Mouse (Mus musculus) hindbrain, embryonic 15.5 days (tissue): Measurements from ENCODE around the gene Fgf3. TPM values are rescaled to one million over a fixed set of nuclear protein-coding genes. Genes with fewer than 3 reads are reported as not detected.
A peak's percentile ranks its signal among the peaks of the same experiment; 100 is the strongest.

Experiments used
- ATAC-seq: fragments of 200-750 bp; cut with Nextera tagmentation; 2 replicates; pipeline ENCODE4 v1.8.0; 2017; ENCODE audit warnings: low read depth, moderate number of reproducible peaks, moderate TSS enrichment; ENCODE audit not compliant: low FRiP score
- H3K27ac ChIP-seq: fragments of 300-500 bp; sonication (generic); replicated peaks from 2 replicates; pipeline ENCODE4 v1.5.1; 2015; ENCODE audit warnings: mild to moderate bottlenecking, inconsistent platforms
- H3K27me3 ChIP-seq: fragments of 300-500 bp; sonication (generic); 2 replicates; pipeline ENCODE4 v1.6.1; 2015; ENCODE audit warnings: control low read depth, inconsistent platforms
- H3K36me3 ChIP-seq: fragments of 300-500 bp; sonication (generic); 2 replicates; pipeline ENCODE4 v1.6.1; 2015; ENCODE audit warnings: control low read depth, inconsistent platforms
- H3K4me1 ChIP-seq: fragments of 300-500 bp; sonication (generic); replicated peaks from 2 replicates; pipeline ENCODE4 v1.6.1; 2015; ENCODE audit warnings: control low read depth, inconsistent platforms
- H3K4me2 ChIP-seq: fragments of 300-500 bp; sonication (generic); 2 replicates; pipeline ENCODE4 v1.6.1; 2015; ENCODE audit warnings: moderate library complexity, mild to moderate bottlenecking, inconsistent platforms
- H3K4me3 ChIP-seq: fragments of 300-500 bp; sonication (generic); 2 replicates; pipeline ENCODE4 v1.5.1; 2015; ENCODE audit warnings: mild to moderate bottlenecking, inconsistent platforms
- H3K9ac ChIP-seq: fragments of 300-500 bp; sonication (generic); 2 replicates; pipeline ENCODE4 v1.6.1; 2015; ENCODE audit warnings: inconsistent platforms
- H3K9me3 ChIP-seq: fragments of 300-500 bp; sonication (generic); 2 replicates; pipeline ENCODE4 v1.6.1; 2016; ENCODE audit warnings: control low read depth, inconsistent platforms
- WGBS: fragments of 180-500 bp; shearing (Covaris S2); methylation state at CpG from one replicate; pipeline ENCODE4 v1.1.7; 2015; 5-methylcytosine and 5-hydroxymethylcytosine counted together
- polyA plus RNA-seq: library from polyadenylated mRNA; unstranded; fragments of >200 nt; fragmentation: Nextera tagmentation; extraction: Ambion mirVana; gene quantifications from 2 replicates; pipeline ENCODE4 v1.2.1, GENCODE M21; 2015

Gene Fgf3
- 18.4 and 35.8 TPM in 2 replicates for polyA plus RNA-seq

DNA sequence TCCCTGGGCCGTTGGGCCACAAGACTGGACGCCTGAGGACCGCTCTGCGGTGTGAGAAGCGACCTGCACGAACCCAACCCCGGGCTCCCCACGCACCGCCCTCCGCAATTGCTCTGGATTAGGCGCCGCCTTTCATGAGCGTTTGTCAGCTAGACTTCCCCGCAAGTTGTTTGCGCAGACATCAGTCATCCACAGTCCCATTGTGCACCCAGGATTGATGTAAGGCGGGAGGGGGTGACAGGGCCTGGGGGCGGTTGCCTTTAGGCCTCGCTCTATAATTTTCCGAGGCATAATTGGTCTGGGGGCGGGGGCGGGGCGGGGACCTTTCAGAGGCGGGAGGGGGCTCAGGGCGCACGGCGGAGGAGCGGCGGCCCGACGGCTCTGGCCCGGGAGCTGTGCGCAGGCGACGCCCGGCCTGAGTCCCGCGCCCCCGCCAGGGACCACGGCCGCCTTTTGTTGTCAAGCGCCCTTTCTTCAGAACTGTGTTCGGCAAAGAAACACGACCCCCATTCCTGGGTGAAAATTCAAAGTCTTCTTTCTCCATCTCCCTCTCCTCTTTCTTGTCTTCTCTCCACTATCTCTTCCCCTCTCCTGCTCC lies at the start of gene Fgf3:
Gene Fgf3, plus strand, starts transcription at position 193 of the 598 bp plus-strand sequence.
- Histone ChIP-seq H3K4me1 (peaks cover 21% of the 10 kb centered on the region), H3K4me3 (peak within 1 kb of the TSS; percentile 48), H3K27me3 (peaks cover 67% of the 10 kb centered on the region), H3K9ac (peak within 1 kb of the TSS; percentile 43), H3K9me3 (no peaks in the 10 kb centered on the region), H3K36me3 (no peaks in the 10 kb centered on the region), H3K27ac (peak within 1 kb of the TSS; percentile 25), H3K4me2 (peak within 1 kb of the TSS; percentile 80)
- ATAC-seq, result 0 out of 2 replicates have a peak, but pooled peaks have one; percentile 23
- WGBS, result under 1% methylated on average over 43 of the region's 43 CpGs

DNA sequence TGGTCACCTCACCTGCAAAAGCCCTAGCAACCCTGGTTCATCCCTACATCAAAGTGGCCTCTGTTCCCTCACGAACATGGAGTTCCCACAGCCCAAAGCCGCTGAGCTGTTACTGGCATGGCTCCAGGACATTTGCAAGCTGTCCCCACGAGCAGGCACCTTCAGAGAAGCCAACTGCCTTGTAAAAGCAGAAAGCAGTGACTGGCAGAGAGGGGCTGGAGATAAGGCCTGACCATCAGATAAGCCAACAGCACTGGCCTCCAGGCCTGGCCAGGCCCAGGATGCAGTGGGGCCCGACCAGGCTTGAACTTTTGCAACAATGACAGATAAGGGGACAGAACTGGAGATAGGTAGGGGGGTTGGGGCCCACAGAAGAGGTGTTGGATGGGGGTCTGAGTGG lies 49.3 kb upstream of the Fgf3 start:
- H3K9me3 ChIP-seq, result no peaks in the 10 kb centered on the region
- H3K9ac ChIP-seq, result no peak overlapping the region; the same call in 1 of the 2 replicates
- H3K27ac ChIP-seq, result no peak overlapping the region
- 49% methylated on average over 4 of the region's 4 CpGs for WGBS
- ATAC-seq, result no peak
- H3K4me3 ChIP-seq, result no peak overlapping the region
- H3K36me3 ChIP-seq, result no peaks in the 10 kb centered on the region
- H3K27me3 ChIP-seq, result no peaks in the 10 kb centered on the region
- H3K4me2 ChIP-seq, result no peak overlapping the region
- H3K4me1 ChIP-seq, result no peaks in the 10 kb centered on the region

DNA sequence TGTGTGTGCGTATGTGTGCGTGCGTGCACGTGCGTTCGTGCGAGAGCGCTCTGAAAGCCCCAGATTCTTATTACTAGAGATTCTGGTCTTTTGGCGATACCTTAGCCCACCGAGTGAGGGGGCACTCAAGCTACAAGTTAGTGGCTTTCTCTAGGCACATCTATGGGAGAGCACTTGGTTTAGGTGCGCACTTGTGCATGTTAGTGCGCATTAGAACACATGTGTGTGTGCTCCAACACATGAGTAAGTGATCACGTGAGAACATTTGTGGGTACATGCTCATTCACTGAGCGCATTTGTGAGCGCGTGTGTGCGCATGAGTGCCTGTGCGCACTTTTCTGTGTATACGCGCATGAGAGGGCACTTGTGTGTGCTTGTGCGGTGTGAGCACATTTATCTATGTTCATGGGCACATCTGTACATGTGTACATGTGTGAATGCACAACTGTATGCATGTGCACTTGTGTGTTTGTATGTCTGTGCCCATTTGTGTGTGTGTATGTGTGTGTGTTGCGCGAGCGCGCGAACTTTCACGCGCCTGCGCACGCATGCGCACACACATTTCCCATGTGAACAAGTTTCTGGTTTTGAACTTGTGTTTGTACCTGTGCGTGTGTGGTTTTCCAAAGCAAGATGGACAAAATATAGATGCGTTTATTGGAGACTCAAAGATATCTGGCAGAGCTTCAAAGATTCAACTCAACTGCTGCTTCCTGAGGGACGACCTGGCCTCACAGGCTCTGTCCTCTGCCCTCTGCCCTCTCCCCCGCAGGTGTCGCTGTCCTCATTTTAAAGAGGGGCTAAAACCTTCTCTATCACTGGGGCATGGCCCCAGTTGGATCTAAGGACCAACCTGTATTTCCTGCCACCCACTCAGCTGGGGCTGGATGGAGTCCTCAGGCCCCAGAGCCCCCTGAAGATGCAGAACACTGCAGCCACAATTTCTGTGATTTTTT lies 48.0 kb upstream of the Fgf3 start:
- Histone ChIP-seq H3K4me3 (peak overlapping the region; percentile 28), H3K27ac (no peak overlapping the region), H3K4me2 (peak overlapping the region; percentile 49), H3K9ac (no peak overlapping the region), H3K36me3 (no peaks in the 10 kb centered on the region), H3K9me3 (no peaks in the 10 kb centered on the region), H3K4me1 (no peaks in the 10 kb centered on the region), H3K27me3 (no peaks in the 10 kb centered on the region)
- 49% methylated on average over 36 of the region's 36 CpGs for WGBS
- ATAC-seq, result peak; percentile 42; the same call in 1 of the 2 replicates

DNA sequence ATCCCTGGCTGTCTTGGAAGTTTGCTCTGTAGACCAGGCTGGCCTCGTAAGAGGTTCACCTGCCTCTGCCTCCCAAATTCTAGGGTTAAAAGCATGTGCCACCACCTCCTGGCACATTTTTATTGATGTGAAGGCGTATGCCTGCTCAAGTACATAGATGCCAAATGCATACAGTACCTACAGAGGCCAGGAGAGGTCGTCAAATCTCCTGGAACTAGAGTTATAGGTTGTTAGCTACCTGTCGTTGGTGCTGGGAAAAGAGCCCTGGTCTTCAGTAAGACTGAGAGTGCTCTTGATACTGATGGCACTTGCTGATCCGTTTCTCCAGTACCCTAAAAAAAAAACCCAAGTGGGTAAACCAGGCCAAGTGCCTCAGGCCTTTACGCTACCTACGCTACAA lies 46.5 kb upstream of the Fgf3 start:
- H3K4me3 ChIP-seq, result no peak overlapping the region
- H3K9ac ChIP-seq, result no peak overlapping the region
- no peaks in the 10 kb centered on the region for H3K4me1 ChIP-seq
- no peaks in the 10 kb centered on the region for H3K27me3 ChIP-seq
- no peak overlapping the region for H3K27ac ChIP-seq
- 88% methylated on average over 7 of the region's 7 CpGs for WGBS
- H3K9me3 ChIP-seq, result no peaks in the 10 kb centered on the region
- ATAC-seq, result no peak
- no peaks in the 10 kb centered on the region for H3K36me3 ChIP-seq
- no peak overlapping the region for H3K4me2 ChIP-seq

DNA sequence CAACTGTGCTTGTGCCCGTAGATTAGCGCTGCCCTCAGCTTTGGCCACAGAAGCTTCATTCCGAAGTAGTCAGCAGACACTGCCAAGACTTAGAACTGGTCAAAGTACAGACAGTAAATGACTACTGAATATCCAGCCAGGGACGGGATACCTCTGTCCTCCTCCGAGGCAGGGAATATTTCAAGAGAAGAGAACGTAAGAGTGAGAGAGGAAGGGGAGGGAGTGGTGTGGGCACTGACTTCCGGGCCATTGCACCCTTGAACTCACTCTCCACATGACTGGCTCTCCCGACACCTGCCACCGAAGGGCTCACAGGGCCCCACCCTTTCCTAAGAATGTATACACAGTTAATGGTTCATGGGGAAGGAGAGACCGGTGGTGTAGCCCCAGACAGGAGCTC lies 44.6 kb upstream of the Fgf3 start:
- Histone ChIP-seq H3K4me1 (no peaks in the 10 kb centered on the region; the same call in 1 of the 2 replicates), H3K4me2 (no peak overlapping the region), H3K36me3 (no peaks in the 10 kb centered on the region), H3K9ac (no peak overlapping the region), H3K9me3 (no peaks in the 10 kb centered on the region), H3K27me3 (no peaks in the 10 kb centered on the region), H3K27ac (no peak overlapping the region), H3K4me3 (no peak overlapping the region)
- WGBS, result 85% methylated on average over 10 of the region's 10 CpGs
- ATAC-seq, result no peak

DNA sequence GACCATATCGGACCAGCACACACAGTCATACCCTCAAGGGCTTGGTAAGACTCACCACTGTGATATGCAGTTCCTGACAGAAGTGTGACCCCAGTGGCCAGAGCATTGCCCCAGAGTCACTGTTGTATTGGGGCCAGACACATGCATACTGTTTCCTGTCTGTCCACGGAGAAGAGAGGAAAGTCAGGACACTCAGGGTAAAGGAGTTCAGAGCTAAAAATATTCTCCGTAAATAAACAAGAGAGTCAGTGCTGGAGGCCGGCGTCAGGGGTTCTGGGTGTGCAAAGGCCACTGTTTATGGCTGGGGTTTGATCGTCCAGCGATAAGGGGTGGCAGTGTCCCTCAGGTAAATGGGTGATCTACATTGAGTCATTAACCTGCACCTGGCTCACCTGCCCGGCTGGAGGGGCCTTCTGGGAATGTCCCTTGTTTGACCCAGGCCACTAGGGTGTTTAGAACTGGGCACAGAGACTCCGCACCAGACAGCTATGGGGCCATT lies 41.9 kb upstream of the Fgf3 start:
- Histone ChIP-seq H3K9ac (no peak overlapping the region), H3K4me1 (peaks cover 3% of the 10 kb centered on the region; the same call in 1 of the 2 replicates), H3K9me3 (no peaks in the 10 kb centered on the region), H3K4me2 (no peak overlapping the region), H3K27me3 (no peaks in the 10 kb centered on the region), H3K27ac (no peak overlapping the region), H3K36me3 (no peaks in the 10 kb centered on the region), H3K4me3 (no peak overlapping the region)
- WGBS, result 78% methylated on average over 9 of the region's 9 CpGs
- ATAC-seq, result no peak

DNA sequence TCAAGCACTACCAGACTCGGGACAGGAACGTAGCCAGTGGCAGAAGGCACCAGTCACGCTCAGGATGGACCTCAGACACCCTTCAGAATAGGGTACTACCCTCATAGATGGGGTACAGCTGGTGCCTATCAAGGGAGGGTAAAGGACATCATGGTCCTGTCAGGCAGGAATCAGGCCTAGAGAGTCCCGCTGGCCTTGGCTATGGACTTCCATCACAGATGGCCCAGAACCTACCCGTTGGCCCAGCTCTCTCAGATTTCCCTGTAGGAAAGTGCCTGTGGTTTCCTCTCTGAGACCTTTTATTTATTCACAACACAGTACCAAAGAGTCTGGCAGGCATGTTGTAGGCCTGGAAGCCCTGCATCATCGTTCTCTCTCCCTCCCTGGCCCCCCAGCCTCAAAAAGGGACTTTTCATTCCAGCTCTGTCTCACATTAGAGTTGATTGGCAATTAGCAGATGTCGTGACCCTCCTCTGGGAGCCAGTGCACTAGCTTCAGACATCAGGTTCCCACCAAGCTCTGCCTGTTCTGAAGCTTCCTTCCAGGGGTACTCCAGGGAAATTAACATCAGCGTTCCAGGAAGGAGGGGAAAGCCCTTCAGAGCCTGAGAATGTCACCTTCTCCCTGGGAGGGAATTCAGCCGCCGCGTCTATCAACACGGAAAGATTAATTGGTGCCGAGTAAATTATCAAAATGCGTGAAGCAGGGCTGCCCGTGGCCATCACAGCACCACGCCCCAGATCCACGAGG lies 40.7 kb upstream of the Fgf3 start:
- Histone ChIP-seq H3K4me2 (no peak overlapping the region), H3K9me3 (no peaks in the 10 kb centered on the region), H3K9ac (no peak overlapping the region), H3K27me3 (no peaks in the 10 kb centered on the region), H3K4me1 (peaks cover 3% of the 10 kb centered on the region; the same call in 1 of the 2 replicates), H3K36me3 (no peaks in the 10 kb centered on the region), H3K4me3 (no peak overlapping the region), H3K27ac (0 out of 2 replicates have a peak overlapping the region, but pooled peaks have one; percentile 9)
- ATAC-seq, result peak; percentile 27; the same call in 1 of the 2 replicates
- WGBS, result 36% methylated on average over 17 of the region's 17 CpGs

DNA sequence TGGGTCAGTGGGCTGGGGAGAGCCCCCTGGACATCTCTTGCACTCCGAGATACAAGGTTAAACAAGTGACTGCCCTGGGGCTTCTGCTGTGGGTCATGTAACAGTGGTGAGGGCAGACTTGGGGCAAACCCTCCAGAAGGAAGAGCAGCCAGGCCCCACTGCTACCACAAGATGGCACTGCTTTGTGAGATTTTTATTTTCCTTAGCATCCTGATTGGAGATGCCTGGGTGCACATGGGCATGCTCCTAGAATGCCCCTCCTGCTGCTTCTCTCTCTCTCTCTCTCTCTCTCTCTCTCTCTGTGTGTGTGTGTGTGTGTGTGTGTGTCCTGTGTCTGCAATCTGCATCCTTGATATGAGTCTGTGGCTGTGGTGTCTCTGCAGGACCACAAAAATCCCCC lies 39.4 kb upstream of the Fgf3 start:
- no peak overlapping the region for H3K4me3 ChIP-seq
- H3K4me1 ChIP-seq, result peaks cover 3% of the 10 kb centered on the region; the same call in 1 of the 2 replicates
- H3K4me2 ChIP-seq, result no peak overlapping the region
- H3K9ac ChIP-seq, result no peak overlapping the region
- H3K27ac ChIP-seq, result no peak overlapping the region
- ATAC-seq, result peak; percentile 52; the same call in 1 of the 2 replicates
- no peaks in the 10 kb centered on the region for H3K9me3 ChIP-seq
- no peaks in the 10 kb centered on the region for H3K27me3 ChIP-seq
- WGBS, result 26% methylated on average over 1 of the region's 1 CpGs
- H3K36me3 ChIP-seq, result no peaks in the 10 kb centered on the region

DNA sequence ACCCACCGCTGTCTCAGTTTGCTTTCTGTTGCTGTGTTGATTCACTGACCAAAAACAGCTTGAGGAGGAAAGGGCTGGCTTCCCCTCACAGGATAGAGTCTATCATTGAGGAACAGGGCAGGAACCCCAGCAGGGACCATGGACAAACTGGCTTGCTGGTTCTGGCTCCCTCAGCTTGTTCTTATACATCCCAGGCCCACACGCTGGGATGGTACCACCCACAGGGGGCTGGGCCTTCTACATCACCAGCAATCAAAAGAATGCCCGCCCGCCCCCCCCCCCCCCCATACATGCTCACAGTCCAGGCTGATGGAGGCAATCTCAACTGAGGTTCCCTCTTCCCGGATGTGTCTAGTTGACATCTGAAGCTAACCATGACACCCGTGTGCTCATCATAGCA lies 30.8 kb upstream of the Fgf3 start:
- Histone ChIP-seq H3K4me2 (no peak overlapping the region), H3K9me3 (no peaks in the 10 kb centered on the region), H3K27me3 (no peaks in the 10 kb centered on the region), H3K27ac (no peak overlapping the region), H3K36me3 (no peaks in the 10 kb centered on the region), H3K9ac (no peak overlapping the region), H3K4me3 (no peak overlapping the region), H3K4me1 (no peaks in the 10 kb centered on the region)
- 75% methylated on average over 6 of the region's 6 CpGs for WGBS
- no peak for ATAC-seq

DNA sequence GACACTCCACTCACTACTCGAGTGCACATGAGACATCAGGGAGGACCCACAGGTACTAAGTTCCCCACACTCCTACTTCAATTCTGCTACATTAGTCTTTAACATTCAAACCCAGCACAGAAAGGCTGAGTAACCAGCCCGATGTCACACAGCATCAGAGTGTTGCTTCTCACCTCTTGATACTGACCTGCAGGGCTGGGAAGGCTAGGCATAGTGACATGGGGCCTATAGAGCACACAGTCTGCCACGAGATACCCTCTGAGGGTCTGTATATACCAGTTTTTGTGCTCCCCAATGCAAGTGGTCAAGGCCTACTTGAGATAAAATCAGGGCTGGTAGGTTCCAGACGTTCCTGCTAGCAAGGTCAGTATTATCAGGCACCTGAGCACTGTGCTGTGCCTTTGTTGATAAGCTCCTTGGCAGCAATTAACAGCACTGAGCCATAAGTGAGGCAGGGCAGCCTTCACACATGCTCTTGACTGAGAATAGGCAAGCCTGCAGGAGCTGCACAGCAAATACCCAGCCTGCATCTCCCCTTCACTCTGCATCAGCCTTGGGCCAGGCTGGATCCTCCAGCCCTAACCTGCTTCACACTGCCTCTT lies 29.8 kb upstream of the Fgf3 start:
- H3K9ac ChIP-seq, result no peak overlapping the region
- H3K27me3 ChIP-seq, result no peaks in the 10 kb centered on the region
- no peak overlapping the region for H3K27ac ChIP-seq
- H3K36me3 ChIP-seq, result no peaks in the 10 kb centered on the region
- WGBS, result 81% methylated on average over 4 of the region's 4 CpGs
- no peak overlapping the region for H3K4me2 ChIP-seq
- no peak overlapping the region for H3K4me3 ChIP-seq
- no peaks in the 10 kb centered on the region for H3K9me3 ChIP-seq
- ATAC-seq, result no peak
- no peaks in the 10 kb centered on the region for H3K4me1 ChIP-seq

DNA sequence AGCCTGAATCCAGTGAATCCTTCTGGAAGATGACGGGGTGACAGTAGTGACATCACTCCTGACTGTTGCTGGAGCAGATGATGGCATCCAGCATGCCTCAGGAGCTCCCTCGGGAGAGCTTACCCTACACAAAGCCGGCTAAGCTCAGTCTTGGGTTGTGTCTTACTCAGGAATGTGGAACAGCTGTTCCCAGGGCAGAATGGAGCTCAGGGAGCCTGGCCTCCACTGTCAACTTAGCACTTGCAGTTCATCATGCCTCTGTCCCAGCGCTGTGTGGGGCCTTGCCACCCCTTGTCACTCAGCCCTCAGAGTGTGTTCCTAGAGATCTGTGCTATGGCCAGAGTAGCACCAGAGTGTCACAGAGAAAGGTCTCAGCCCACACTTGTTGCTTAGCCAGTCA lies 26.4 kb upstream of the Fgf3 start:
- 42% methylated on average over 4 of the region's 4 CpGs for WGBS
- Histone ChIP-seq H3K27me3 (no peaks in the 10 kb centered on the region), H3K9ac (no peak overlapping the region), H3K4me3 (no peak overlapping the region), H3K9me3 (no peaks in the 10 kb centered on the region), H3K4me1 (no peaks in the 10 kb centered on the region), H3K36me3 (no peaks in the 10 kb centered on the region), H3K4me2 (no peak overlapping the region), H3K27ac (no peak overlapping the region)
- no peak for ATAC-seq
